Mouse (Mus musculus) bone marrow, adult 2 months (tissue): Measurements from ENCODE around the gene Cyfip1. TPM values are rescaled to one million over a fixed set of nuclear protein-coding genes. Genes with fewer than 3 reads are reported as not detected.

Experiments
- H3K27ac ChIP-seq: fragments of 200-500 bp; 2 replicates; pipeline ENCODE4 v1.5.1; 2012; ENCODE audit warnings: low read depth, mild to moderate bottlenecking, control low read depth, inconsistent platforms, low read length; ENCODE audit not compliant: control insufficient read depth, poor library complexity, insufficient read depth
- H3K4me1 ChIP-seq: fragments of 200-500 bp; 2 replicates; pipeline ENCODE4 v1.6.1; 2011; ENCODE audit warnings: low read length; ENCODE audit not compliant: control insufficient read depth, insufficient read depth
- H3K4me3 ChIP-seq: fragments of 200-500 bp; replicated peaks from 2 replicates; pipeline ENCODE3; 2011; ENCODE audit warnings: mild to moderate bottlenecking, low read depth, low read length, control low read depth; ENCODE audit not compliant: control insufficient read depth
- CTCF ChIP-seq: fragments of 200-500 bp; IDR thresholded peaks from 2 replicates; pipeline ENCODE4 v1.5.1; 2011; ENCODE audit warnings: low read length, control low read depth; ENCODE audit not compliant: control insufficient read depth, insufficient read depth
- POLR2A ChIP-seq: fragments of 200-500 bp; IDR thresholded peaks from 2 replicates; pipeline ENCODE4 v1.6.1; 2011; ENCODE audit warnings: low read depth, mild to moderate bottlenecking, control low read depth, low read length, borderline replicate concordance; ENCODE audit not compliant: control insufficient read depth
- WGBS: fragments of 180-500 bp; shearing (Covaris S2); methylation state at CpG from one replicate; pipeline ENCODE4 v1.1.7; 2018; 5-methylcytosine and 5-hydroxymethylcytosine counted together
- polyA plus RNA-seq: library from polyadenylated mRNA; stranded (reverse); fragments of >200 nt; gene quantifications from 2 replicates; pipeline ENCODE4 v1.2.4, GENCODE M21; 2011; ENCODE audit warnings: low replicate concordance; ENCODE audit not compliant: missing spikeins, insufficient read depth, insufficient read length

Cyfip1 gene
- polyA plus RNA-seq: 3.9 and 14.1 TPM in 2 replicates

GRCm38 (mm10) chr7:55841445-55841844, at the start of gene Cyfip1:
TSS of gene Cyfip1 (plus strand) at chr7:55841745.
- Histone ChIP-seq H3K4me3 (peak within 1 kb of the TSS; percentile 55), H3K4me1 (no peaks in the 10 kb centered on the region; the same call in 1 of the 2 replicates), H3K27ac (peak within 1 kb of the TSS; percentile 7; the same call in 1 of the 2 replicates)
- TF ChIP-seq POLR2A (no peak), CTCF (no peak)
- 76% methylated on average over 7 of the region's 7 CpGs for WGBS

- 81% methylated on average over 3 of the region's 3 CpGs for WGBS
- no peak overlapping the region for H3K4me3 ChIP-seq
- no peak overlapping the region for H3K27ac ChIP-seq
- TF ChIP-seq POLR2A (no peak), CTCF (no peak)
- peaks cover 1% of the 10 kb centered on the region; the same call in 1 of the 2 replicates for H3K4me1 ChIP-seq
Measured at GRCm38 (mm10) chr7:55792280-55792679, 49.3 kb upstream of the Cyfip1 start.

GRCm38 (mm10) chr7:55793236-55793951, 48.2 kb upstream of the Cyfip1 start:
- TF ChIP-seq POLR2A (no peak), CTCF (no peak)
- WGBS: 38% methylated on average over 13 of the region's 13 CpGs
- no peak overlapping the region for H3K27ac ChIP-seq

GRCm38 (mm10) chr7:55793952-55794603, 47.5 kb upstream of the Cyfip1 start, which contains the start of gene Tubgcp5:
TSS of gene Tubgcp5 (plus strand) at chr7:55794154.
- peak within 1 kb of the TSS; percentile 83 for H3K4me3 ChIP-seq
- peak; percentile 96; the same call in 1 of the 2 replicates for TF ChIP-seq POLR2A
- no peak for TF ChIP-seq CTCF

More at GRCm38 (mm10) chr7:55793236-55793951, 48.2 kb upstream of the Cyfip1 start:
- peak overlapping the region; percentile 83 for H3K4me3 ChIP-seq
- H3K4me1 ChIP-seq: peaks cover 1% of the 10 kb centered on the region; the same call in 1 of the 2 replicates

GRCm38 (mm10) chr7:55799981-55800380, 41.6 kb upstream of the Cyfip1 start:
- Histone ChIP-seq H3K4me1 (no peaks in the 10 kb centered on the region; the same call in 1 of the 2 replicates), H3K27ac (no peak overlapping the region), H3K4me3 (no peak overlapping the region)
- TF ChIP-seq POLR2A (no peak), CTCF (no peak)
- 79% methylated on average over 3 of the region's 3 CpGs for WGBS

More at GRCm38 (mm10) chr7:55793952-55794603, 47.5 kb upstream of the Cyfip1 start, which contains the start of gene Tubgcp5:
- WGBS: under 1% methylated on average over 51 of the region's 51 CpGs
- Histone ChIP-seq H3K4me1 (peaks cover 1% of the 10 kb centered on the region; the same call in 1 of the 2 replicates), H3K27ac (0 out of 2 replicates have a peak within 1 kb of the TSS, but pooled peaks have one; percentile 31)

GRCm38 (mm10) chr7:55809967-55810366, 31.6 kb upstream of the Cyfip1 start:
- TF ChIP-seq POLR2A: no peak
- no peak for TF ChIP-seq CTCF
- WGBS: 77% methylated on average over 2 of the region's 2 CpGs
- H3K4me1 ChIP-seq: no peaks in the 10 kb centered on the region

GRCm38 (mm10) chr7:55824468-55824867, 17.1 kb upstream of the Cyfip1 start:
- TF ChIP-seq POLR2A: no peak
- no peak for TF ChIP-seq CTCF
- Histone ChIP-seq H3K27ac (no peak overlapping the region), H3K4me3 (no peak overlapping the region), H3K4me1 (no peaks in the 10 kb centered on the region)
- WGBS: 88% methylated on average over 5 of the region's 5 CpGs

More at GRCm38 (mm10) chr7:55809967-55810366, 31.6 kb upstream of the Cyfip1 start:
- no peak overlapping the region for H3K27ac ChIP-seq
- H3K4me3 ChIP-seq: no peak overlapping the region

GRCm38 (mm10) chr7:55827551-55827950, 14.0 kb upstream of the Cyfip1 start:
- Histone ChIP-seq H3K4me3 (no peak overlapping the region), H3K4me1 (no peaks in the 10 kb centered on the region), H3K27ac (no peak overlapping the region)
- TF ChIP-seq POLR2A (no peak), CTCF (no peak)
- 83% methylated on average over 9 of the region's 9 CpGs for WGBS
